Mouse (Mus musculus): ENCODE results near the gene Cd3e.

DNA sequence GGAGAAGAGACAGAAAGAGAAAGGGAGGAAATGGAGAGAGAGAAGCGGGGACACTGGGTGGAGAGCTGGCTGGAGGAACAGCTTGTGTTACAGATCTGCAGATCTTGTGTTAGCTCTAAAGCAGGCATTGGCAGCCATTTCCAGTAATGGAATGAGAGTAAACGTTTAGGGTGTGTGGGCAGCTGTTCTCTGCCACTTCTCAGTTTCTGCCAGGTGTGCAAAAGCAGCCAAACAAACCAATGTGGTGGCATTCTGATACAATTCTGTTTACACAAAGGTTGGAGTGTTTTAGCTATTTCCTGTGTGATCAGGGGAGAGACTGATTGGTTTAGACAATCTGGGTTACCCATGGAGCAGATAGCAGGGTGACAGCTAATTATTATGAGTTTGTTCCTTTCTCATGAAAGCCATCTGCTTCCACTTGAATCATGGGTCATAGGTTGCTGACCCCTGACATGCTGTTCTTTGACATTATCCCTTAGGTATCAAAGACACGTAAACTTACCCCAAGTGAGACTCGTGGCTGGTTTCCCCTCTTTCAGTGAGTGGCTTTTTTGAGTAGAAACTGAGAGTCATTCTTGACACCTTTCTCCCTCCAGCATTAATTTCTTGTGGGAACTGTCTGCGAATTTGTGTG lies 49.0 kb upstream of the Cd3e start:
- TF ChIP-seq ZNF384 (IDR thresholded peaks at IDR 0.05; ENCODE audit: low read depth, low read length): no peak
- no peak for TF ChIP-seq MAFK (IDR thresholded peaks at IDR 0.05; ENCODE audit: insufficient read depth, low read depth, low read length)
- TF ChIP-seq HCFC1 (IDR thresholded peaks at IDR 0.05; ENCODE audit: borderline replicate concordance, insufficient read depth, low read length): no peak
